Mouse (Mus musculus): ENCODE measurements around the gene Fgfr2. TPM values are rescaled to one million over a fixed set of nuclear protein-coding genes. Genes with fewer than 3 reads are reported as not detected.

The Fgfr2 gene
- polyA plus RNA-seq, 1 experiment from 2014 or later = 17.2 TPM

GRCm38 (mm10) chr7:131722316-131722715 is 1400.8 kb downstream of the Fgfr2 start:
- Histone ChIP-seq H3K4me3 (no peak overlapping the region), H3K9me3 (replicated peaks) (no peaks in the 10 kb centered on the region), H3K9ac (no peak overlapping the region), H3K27ac (no peak overlapping the region), H3K27me3 (peaks cover 5% of the 10 kb centered on the region), H3K4me2 (no peak overlapping the region), H3K36me3 (no peaks in the 10 kb centered on the region), H3K4me1 (replicated peaks) (no peaks in the 10 kb centered on the region)
- no peak for ATAC-seq (replicated peaks; ENCODE audit: insufficient number of reproducible peaks, insufficient read depth, low FRiP score, low read depth)
- 64% methylated on average over 4 of the region's 4 CpGs for WGBS

DNA sequence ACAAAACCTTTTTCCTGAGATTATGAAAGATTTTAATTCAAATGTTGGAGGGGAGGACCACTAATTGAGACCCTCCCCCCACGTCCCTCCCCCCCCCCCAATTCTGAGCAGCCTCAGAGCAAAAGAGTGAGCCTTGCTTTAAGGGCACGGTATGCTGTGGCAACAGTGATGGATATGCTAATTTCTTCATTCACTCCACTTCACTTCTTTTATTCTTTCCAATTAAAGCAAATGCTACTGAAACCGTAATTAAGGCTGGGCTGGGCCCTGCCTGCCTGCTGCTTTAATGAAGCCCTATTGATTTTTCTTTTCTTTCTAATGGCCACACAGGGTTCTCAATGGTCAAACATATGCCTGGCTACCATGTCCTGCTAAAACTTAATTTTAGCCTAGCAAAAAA is 1404.9 kb downstream of the Fgfr2 start:
- no peak overlapping the region for H3K9ac ChIP-seq
- no peaks in the 10 kb centered on the region for H3K4me1 ChIP-seq (replicated peaks)
- H3K36me3 ChIP-seq = no peaks in the 10 kb centered on the region
- H3K27ac ChIP-seq = no peak overlapping the region
- ATAC-seq (replicated peaks; ENCODE audit: insufficient number of reproducible peaks, insufficient read depth, low FRiP score, low read depth) = no peak
- H3K4me3 ChIP-seq = no peak overlapping the region
- 51% methylated on average over 3 of the region's 3 CpGs for WGBS
- peaks cover 5% of the 10 kb centered on the region for H3K27me3 ChIP-seq
- H3K9me3 ChIP-seq (replicated peaks) = no peaks in the 10 kb centered on the region
- no peak overlapping the region for H3K4me2 ChIP-seq

DNA sequence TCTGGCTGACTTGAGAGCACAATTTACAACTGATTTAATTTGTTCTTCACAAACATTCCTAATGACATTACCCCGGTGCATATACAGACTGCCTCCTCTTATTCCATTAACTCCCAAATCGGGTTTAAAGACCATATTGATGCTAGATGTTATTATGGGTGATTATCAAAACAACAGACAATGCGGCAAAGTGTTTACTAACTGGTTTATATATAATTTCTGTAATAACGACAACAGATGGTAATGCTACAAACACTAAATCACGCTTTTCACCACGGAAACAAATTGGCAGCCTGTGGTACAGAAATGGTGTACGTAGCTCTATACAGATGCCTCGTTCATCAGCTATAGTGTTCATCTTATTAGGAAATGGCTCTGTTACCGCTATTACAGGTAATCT is 1410.1 kb downstream of the Fgfr2 start:
- Histone ChIP-seq H3K4me2 (no peak overlapping the region), H3K36me3 (no peaks in the 10 kb centered on the region), H3K27ac (no peak overlapping the region), H3K9ac (no peak overlapping the region), H3K4me3 (no peak overlapping the region), H3K9me3 (replicated peaks) (no peaks in the 10 kb centered on the region), H3K27me3 (no peaks in the 10 kb centered on the region), H3K4me1 (replicated peaks) (no peaks in the 10 kb centered on the region)
- 84% methylated on average over 9 of the region's 9 CpGs for WGBS
- ATAC-seq (replicated peaks; ENCODE audit: insufficient number of reproducible peaks, insufficient read depth, low FRiP score, low read depth) = no peak

DNA sequence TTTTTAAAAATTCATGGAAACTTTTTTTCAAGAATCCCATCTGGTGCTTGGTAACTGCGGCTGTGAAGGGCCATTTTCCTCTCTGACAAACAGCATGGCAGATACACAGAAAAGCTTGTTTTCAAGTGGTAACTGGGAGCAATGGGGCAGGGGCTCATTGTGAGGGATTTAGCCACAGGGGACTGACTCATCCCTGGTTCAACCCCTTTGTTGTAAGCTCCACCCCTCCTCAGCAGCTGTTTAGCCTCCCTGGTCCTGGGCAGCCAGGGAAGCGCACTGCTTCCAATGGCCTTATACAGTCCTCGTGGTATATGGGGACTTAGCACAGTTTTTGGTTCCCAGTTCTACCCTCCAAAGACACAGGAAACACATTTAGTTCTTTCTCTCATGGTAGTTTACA is 1426.3 kb downstream of the Fgfr2 start:
- no peak for ATAC-seq (replicated peaks; ENCODE audit: insufficient number of reproducible peaks, insufficient read depth, low FRiP score, low read depth)
- H3K36me3 ChIP-seq = no peaks in the 10 kb centered on the region
- 20% methylated on average over 3 of the region's 3 CpGs for WGBS
- H3K9me3 ChIP-seq (replicated peaks) = no peaks in the 10 kb centered on the region
- no peak overlapping the region for H3K4me2 ChIP-seq
- H3K27ac ChIP-seq = no peak overlapping the region
- H3K27me3 ChIP-seq = no peaks in the 10 kb centered on the region
- no peaks in the 10 kb centered on the region for H3K4me1 ChIP-seq (replicated peaks)
- H3K4me3 ChIP-seq = no peak overlapping the region
- H3K9ac ChIP-seq = no peak overlapping the region

DNA sequence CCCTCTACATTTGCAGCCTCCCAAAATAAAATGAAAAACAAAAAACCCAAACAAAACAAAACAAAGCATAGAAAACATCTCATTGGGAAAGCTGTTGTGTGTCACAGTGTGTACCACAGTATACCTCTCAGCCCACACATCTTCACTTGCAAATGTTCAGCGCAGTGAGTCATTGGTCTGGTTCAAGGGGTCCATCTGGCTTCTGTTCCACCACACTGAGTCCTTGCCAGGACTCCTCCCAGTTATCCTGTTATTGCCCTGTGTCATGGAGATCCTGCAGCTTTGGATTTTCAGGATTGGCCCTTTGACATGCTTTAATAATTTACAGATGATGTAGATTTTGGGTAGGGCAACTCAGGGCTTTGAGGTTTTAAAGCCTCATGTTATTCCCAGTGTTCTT is 1435.8 kb downstream of the Fgfr2 start:
- H3K9ac ChIP-seq = no peak overlapping the region
- H3K27ac ChIP-seq = no peak overlapping the region
- no peak overlapping the region for H3K4me2 ChIP-seq
- H3K4me3 ChIP-seq = no peak overlapping the region
- H3K4me1 ChIP-seq (replicated peaks) = no peaks in the 10 kb centered on the region
- no peaks in the 10 kb centered on the region for H3K9me3 ChIP-seq (replicated peaks)
- ATAC-seq (replicated peaks; ENCODE audit: insufficient number of reproducible peaks, insufficient read depth, low FRiP score, low read depth) = no peak
- WGBS = 82% methylated on average over 1 of the region's 1 CpGs
- H3K27me3 ChIP-seq = no peaks in the 10 kb centered on the region
- H3K36me3 ChIP-seq = no peaks in the 10 kb centered on the region

GRCm38 (mm10) chr7:131677126-131677525 is 1446.0 kb downstream of the Fgfr2 start:
- no peak overlapping the region for H3K4me2 ChIP-seq
- 95% methylated on average over 2 of the region's 2 CpGs for WGBS
- H3K9me3 ChIP-seq (replicated peaks) = no peaks in the 10 kb centered on the region
- no peaks in the 10 kb centered on the region for H3K27me3 ChIP-seq
- no peaks in the 10 kb centered on the region for H3K4me1 ChIP-seq (replicated peaks)
- H3K9ac ChIP-seq = no peak overlapping the region
- H3K27ac ChIP-seq = no peak overlapping the region
- H3K36me3 ChIP-seq = no peaks in the 10 kb centered on the region
- H3K4me3 ChIP-seq = no peak overlapping the region
- no peak for ATAC-seq (replicated peaks; ENCODE audit: insufficient number of reproducible peaks, insufficient read depth, low FRiP score, low read depth)

- H3K4me3 ChIP-seq = no peak overlapping the region
- no peaks in the 10 kb centered on the region for H3K27me3 ChIP-seq
- no peaks in the 10 kb centered on the region for H3K36me3 ChIP-seq
- H3K27ac ChIP-seq = no peak overlapping the region
- H3K9ac ChIP-seq = no peak overlapping the region
- H3K4me2 ChIP-seq = no peak overlapping the region
- H3K4me1 ChIP-seq (replicated peaks) = no peaks in the 10 kb centered on the region
- H3K9me3 ChIP-seq (replicated peaks) = no peaks in the 10 kb centered on the region
- no peak for ATAC-seq (replicated peaks; ENCODE audit: insufficient number of reproducible peaks, insufficient read depth, low FRiP score, low read depth)
- 61% methylated on average over 6 of the region's 6 CpGs for WGBS
Measured at GRCm38 (mm10) chr7:131670586-131670985, 1452.6 kb downstream of the Fgfr2 start.

DNA sequence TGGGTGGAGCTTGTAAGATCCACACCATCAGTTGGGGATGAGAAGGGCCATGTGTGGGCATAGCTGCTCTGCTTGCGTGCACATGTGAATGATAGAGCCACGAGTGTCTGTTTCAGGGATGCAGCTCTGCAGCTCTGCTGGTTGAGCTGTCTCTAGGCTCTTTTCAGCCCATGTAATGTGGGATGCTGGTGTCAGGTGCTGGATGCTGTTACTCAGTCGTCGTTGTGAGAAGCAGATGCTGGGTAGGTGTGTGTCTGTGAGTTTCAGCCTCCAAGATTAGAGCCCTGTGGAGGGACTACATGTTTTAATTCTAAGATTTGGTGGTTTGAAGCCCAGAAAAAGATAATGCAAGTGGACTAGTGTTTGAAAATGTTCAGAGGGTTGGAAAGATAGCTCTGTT is 1453.8 kb downstream of the Fgfr2 start:
- WGBS = 79% methylated on average over 4 of the region's 4 CpGs
- H3K4me1 ChIP-seq (replicated peaks) = no peaks in the 10 kb centered on the region

GRCm38 (mm10) chr7:131660726-131661125 is 1462.4 kb downstream of the Fgfr2 start:
- H3K4me3 ChIP-seq = no peak overlapping the region
- no peak overlapping the region for H3K9ac ChIP-seq
- no peak overlapping the region for H3K4me2 ChIP-seq
- no peaks in the 10 kb centered on the region for H3K27me3 ChIP-seq
- WGBS = 68% methylated on average over 1 of the region's 1 CpGs
- H3K9me3 ChIP-seq (replicated peaks) = no peaks in the 10 kb centered on the region
- no peak overlapping the region for H3K27ac ChIP-seq
- no peaks in the 10 kb centered on the region for H3K4me1 ChIP-seq (replicated peaks)
- no peak for ATAC-seq (replicated peaks; ENCODE audit: insufficient number of reproducible peaks, insufficient read depth, low FRiP score, low read depth)
- H3K36me3 ChIP-seq = no peaks in the 10 kb centered on the region

More for the DNA sequence above, 1453.8 kb downstream of the Fgfr2 start:
- no peak overlapping the region for H3K4me2 ChIP-seq
- no peaks in the 10 kb centered on the region for H3K9me3 ChIP-seq (replicated peaks)
- H3K36me3 ChIP-seq = no peaks in the 10 kb centered on the region
- no peak overlapping the region for H3K27ac ChIP-seq
- H3K4me3 ChIP-seq = no peak overlapping the region
- no peaks in the 10 kb centered on the region for H3K27me3 ChIP-seq
- no peak for ATAC-seq (replicated peaks; ENCODE audit: insufficient number of reproducible peaks, insufficient read depth, low FRiP score, low read depth)
- no peak overlapping the region for H3K9ac ChIP-seq

GRCm38 (mm10) chr7:131656017-131656416 is 1467.1 kb downstream of the Fgfr2 start:
- Histone ChIP-seq H3K9me3 (replicated peaks) (no peaks in the 10 kb centered on the region), H3K9ac (no peak overlapping the region), H3K27ac (no peak overlapping the region), H3K4me3 (no peak overlapping the region), H3K4me2 (no peak overlapping the region), H3K27me3 (no peaks in the 10 kb centered on the region; the same call in 1 of the 2 replicates), H3K4me1 (replicated peaks) (no peaks in the 10 kb centered on the region), H3K36me3 (no peaks in the 10 kb centered on the region)
- ATAC-seq (replicated peaks; ENCODE audit: insufficient number of reproducible peaks, insufficient read depth, low FRiP score, low read depth) = no peak
- 58% methylated on average over 7 of the region's 7 CpGs for WGBS

DNA sequence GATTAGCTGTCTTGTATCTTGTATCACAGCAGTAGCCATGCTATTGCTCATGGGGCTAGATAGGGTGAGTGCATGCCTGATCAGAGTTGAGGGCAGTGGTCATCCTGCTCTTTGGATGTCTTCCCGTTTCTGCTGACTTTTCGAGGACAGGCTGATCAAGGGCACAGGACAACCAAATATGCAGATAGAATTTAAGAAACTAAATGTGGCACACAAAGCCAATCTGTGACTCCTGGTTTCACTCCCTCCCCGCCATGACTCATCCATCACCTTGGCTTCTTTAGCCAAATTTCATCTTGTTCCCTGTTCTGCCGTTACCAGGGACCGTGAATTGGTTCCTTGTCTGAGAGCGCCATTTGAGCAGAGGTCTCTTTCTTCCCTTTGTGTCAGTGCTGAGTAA is 1469.7 kb downstream of the Fgfr2 start:
- H3K9ac ChIP-seq = no peak overlapping the region
- no peaks in the 10 kb centered on the region for H3K36me3 ChIP-seq
- no peak overlapping the region for H3K27ac ChIP-seq
- no peaks in the 10 kb centered on the region for H3K9me3 ChIP-seq (replicated peaks)
- WGBS = 80% methylated on average over 6 of the region's 6 CpGs
- ATAC-seq (replicated peaks; ENCODE audit: insufficient number of reproducible peaks, insufficient read depth, low FRiP score, low read depth) = no peak
- no peaks in the 10 kb centered on the region for H3K4me1 ChIP-seq (replicated peaks)
- H3K4me3 ChIP-seq = no peak overlapping the region
- H3K4me2 ChIP-seq = no peak overlapping the region
- H3K27me3 ChIP-seq = peaks cover 3% of the 10 kb centered on the region; the same call in 1 of the 2 replicates

DNA sequence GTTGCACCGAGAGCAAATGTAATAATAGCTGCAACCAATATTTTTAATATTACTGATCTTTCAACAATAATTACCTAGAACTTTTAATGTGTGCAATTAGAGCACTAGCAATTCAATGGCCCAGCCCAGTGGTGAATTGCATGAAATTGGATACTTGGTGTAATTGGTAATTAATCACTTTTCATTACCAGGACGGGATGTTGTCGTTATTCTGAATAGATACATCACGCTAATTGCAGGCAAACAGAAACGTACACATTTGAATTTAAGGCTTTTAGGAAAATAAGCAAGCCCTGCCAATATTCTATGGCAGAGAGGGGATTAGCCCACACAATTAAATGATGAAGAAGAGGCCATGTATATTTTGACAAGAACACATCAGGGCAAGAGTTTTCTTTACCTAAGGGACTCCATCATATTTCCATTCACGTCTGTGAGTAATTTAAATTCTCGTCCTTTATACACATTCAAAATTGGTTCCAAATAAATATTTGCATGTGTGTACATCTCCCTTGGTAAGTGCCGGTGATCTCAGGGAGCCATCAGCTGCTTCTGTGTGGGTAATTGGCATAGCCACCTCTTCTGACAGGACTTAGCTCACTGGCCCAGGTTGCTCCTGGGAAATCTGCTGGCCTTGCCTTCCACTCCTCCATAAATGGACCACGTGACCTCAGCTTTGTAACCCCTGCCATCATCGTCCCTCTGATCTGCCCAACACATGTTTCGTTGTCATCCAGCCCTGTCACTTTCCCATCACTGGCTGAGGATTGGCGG is 1471.0 kb downstream of the Fgfr2 start:
- Histone ChIP-seq H3K4me1 (replicated peaks) (no peaks in the 10 kb centered on the region), H3K4me2 (no peak overlapping the region), H3K9ac (no peak overlapping the region), H3K4me3 (no peak overlapping the region), H3K27me3 (peaks cover 7% of the 10 kb centered on the region), H3K9me3 (replicated peaks) (no peaks in the 10 kb centered on the region), H3K36me3 (no peaks in the 10 kb centered on the region), H3K27ac (no peak overlapping the region)
- no peak for ATAC-seq (replicated peaks; ENCODE audit: insufficient number of reproducible peaks, insufficient read depth, low FRiP score, low read depth)
- 76% methylated on average over 12 of the region's 12 CpGs for WGBS
